Mouse (Mus musculus): ENCODE measurements around the gene Akap11.

Akap11 gene

DNA sequence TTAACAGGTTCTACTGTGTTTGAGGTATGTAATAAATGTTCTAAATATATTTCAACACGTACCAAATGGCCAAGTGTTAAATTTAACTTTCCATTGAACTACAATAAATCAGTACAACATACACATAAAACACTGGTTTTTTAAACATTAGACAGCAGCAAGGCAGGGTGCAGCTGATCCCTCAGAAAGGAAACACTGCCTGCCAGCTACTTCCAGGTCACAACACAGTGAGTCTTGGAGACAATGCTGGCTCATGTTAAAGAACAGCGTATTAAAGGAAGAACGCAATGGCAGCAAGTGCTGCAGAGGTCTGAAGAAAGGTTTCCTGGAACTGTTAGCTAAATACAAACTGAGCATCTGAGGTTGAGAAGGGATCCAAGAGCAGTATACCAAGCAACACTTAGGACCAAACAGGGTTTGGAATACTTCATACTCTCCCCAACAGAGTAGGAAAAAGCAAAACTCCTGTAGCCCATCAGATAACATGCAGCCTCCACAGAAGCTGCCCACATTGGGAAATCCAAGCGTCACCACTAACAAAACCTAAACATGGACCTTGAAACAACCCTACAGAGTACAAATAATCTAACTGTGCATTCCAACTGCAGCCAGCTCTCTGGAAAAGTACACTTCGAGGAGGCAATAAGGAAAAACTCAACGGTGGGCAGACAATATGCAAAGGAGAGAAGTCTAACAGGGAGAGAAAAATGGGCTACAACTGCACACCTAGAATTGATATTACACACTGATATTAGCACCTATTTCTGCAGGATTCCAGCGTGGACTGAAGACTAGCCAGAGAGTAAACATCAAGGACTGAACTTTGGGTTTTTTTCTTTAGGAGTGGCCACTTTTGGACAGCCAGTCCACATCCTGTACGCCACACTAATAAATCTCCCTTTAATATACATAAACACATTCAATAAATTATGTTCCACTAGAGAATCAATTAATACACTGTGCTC lies 7.9 kb downstream of the Akap11 start:
- no peak for DNase-seq (ENCODE audit: extremely low spot score)

DNA sequence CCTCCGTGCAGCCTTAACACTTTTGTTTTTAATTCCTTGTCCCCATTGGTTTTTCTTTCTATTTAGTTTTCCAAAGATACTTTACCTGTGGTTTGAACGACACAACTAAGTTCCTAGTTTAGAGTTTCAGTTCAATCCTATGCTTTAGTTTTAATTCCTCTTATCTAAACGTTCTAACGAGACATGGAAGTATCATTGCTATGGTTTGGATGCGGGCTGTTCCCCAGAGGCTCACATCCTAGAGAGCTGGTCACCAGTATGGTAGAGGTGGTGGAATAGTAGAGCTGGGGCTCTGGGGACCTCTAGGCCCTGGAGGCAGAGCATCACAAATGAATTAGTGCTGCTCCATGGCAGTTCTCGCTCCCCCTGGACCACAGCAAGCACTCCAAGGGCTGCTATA lies 9.7 kb downstream of the Akap11 start:
- DNase-seq (ENCODE audit: extremely low spot score) = no peak

DNA sequence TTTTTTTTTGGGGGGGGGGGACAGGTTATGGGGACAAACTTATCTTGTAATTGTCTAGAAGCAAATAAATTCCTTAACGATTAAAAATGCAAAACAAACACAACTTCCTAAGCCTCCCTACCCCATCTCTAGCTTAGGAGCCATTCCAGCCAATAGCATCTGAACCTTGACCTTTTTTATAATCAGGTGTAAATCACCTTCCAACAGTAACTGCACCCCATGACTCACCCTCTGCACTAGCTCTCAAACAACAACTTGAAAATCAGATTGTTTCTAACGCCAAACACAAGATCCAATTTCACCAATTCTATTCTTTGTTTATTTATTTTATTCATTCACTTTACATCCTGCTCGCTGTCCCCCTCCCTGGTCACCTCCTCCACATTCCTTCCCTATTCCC lies 10.1 kb downstream of the Akap11 start:
- DNase-seq (ENCODE audit: extremely low spot score) = no peak

DNA sequence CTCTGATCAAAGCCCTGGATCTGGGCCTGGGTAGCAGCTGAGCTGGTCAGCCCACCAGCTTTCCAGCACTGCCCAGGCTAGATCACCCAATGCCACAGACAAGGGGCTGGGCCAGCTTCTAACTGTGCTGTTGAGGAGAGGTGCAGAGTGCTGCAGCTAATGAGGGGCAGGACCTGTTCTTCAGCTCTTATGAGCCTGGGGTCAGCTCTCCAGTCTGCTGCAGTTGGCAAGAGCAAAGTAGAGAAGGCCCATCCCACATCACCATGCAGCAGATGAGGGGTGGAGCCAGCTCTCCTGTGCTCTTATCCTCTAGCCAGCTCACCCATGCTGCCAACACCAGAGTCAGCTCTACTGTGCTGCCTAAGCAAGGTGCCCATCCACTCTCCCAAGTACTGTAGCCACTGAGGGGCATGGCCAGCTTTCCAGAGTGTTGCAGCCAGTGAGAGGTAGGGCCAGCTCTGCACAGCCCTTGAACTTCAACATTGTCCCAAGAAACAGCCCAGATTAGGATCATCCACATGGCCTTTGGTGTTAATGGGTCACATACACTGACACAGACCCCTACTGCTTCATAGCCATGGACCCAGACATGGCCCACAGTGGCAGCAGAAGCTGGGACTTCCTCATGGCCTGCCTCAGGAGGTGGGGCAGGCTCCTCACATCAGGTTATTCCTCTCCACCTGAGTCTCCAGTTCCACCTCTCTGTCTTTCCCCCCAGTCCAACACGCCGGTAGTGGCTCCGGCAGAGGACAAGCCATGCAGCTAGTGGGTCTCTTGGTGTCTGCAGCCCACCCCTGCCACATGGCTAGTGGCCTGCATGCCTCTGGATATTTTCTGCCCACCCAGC lies 10.8 kb downstream of the Akap11 start:
- no peak for DNase-seq (ENCODE audit: extremely low spot score)

DNA sequence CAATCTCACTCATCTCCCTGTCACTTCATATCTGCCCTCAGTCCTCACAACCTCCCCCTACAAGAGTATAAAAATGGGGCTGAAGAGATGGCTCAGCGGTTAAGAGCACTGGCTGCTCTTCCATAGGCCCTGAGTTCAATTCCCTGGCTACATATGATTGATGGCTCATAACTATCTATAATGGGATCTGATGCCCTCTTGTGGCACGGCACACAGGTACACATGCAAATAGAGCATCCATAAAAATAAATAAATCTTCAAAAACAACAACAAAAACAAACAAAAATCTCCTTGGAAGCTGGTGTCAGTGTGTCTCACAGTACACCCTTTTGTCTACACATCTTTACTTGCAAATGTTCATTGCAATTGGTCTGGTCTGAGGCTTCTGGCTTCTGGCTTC lies 11.5 kb downstream of the Akap11 start:
- DNase-seq (ENCODE audit: extremely low spot score) = no peak

DNA sequence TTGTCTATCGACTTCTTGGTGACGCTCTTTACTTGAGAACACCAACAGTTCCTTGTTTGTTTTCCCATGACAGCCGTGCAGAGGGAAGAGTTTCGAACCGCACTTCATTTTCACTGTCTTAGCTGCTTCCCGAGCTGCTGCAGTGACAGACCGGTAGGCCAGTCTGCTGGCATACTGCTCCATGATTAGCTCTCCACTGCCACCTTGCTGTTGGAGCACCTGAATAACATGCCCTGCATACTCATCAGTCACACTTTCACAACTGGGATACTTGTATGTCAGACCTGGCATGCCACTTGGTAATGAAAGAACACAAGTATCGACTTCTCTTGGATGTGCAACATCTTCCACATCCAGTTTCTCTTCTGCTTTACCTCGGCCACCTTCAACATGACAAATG lies 25.9 kb downstream of the Akap11 start:
- no peak for DNase-seq (ENCODE audit: extremely low spot score)

DNA sequence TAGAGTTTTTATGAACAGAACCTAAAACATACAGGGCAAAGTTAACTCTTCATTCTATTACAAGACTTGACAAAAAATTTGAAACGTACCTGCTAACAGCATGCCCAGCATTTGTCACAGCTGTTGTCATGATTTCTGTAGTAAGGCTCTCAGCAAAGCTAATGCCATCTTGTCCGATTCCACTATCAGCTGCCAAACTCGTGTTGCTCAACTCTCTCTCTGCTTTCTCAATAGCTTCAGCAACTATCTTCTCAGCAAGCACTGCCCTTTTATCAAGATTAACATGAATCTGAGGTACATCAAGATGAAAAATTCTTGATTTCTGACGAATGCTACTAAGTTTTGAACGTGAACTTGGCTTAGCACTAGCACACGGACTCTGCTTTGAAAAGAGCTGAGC lies 26.8 kb downstream of the Akap11 start:
- no peak for DNase-seq (ENCODE audit: extremely low spot score)

DNA sequence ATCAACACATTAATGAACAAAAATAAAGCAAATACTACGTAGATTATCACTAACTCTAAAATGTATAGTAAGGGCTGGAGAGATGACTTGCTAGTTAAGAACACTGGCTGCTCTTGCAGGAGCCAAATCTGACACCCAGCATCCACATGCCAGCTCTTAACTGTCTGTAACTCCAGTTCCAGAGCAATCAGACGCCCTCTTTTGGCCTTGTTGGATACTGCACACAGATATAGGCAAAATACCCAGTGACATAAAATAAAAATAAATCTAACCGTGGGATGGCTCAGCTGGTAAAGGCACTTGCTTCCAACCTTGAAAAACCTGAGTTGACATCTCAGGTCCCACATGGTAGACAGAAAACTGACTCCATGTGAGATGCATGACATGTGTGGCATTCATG lies 36.0 kb downstream of the Akap11 start:
- no peak for DNase-seq (ENCODE audit: extremely low spot score)

DNA sequence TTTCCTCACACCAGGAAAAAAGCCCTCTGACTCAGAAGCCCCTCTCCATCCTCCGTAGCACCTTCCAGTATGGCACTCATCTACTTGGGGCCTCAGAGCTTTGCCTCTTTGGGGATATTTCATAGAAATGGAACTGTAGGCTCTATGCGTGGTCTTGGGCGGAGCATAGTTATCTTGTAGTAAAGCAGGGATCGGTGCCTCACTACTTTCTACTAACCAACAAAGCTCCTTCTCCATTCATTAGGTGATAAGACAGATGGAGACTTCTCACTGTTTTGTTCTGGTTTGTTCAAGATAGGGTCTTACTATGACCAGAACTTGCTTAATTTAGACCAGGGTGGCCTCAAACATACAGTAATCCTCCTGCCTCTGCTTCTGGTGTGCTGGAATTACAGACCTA lies 39.9 kb downstream of the Akap11 start:
- no peak for DNase-seq (ENCODE audit: extremely low spot score)

DNA sequence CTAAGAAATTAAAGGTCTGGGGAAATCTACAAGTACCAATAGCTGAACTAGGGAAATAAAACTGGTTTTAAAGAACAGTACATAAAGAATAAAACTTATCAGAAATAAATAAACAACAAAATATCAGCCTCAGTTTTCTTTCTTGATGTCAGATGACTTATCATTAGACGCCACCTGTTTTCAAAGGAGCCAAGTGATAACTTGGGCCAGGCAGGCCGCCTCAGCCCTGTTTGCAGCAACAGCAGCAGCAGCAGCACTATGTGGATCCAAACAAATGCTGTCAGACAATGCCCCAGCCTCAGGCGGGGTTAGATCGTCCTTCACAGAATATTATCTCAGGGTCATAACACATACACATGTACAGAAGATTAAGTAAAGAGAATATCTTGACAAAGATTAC lies 41.4 kb downstream of the Akap11 start:
- no peak for DNase-seq (ENCODE audit: extremely low spot score)

DNA sequence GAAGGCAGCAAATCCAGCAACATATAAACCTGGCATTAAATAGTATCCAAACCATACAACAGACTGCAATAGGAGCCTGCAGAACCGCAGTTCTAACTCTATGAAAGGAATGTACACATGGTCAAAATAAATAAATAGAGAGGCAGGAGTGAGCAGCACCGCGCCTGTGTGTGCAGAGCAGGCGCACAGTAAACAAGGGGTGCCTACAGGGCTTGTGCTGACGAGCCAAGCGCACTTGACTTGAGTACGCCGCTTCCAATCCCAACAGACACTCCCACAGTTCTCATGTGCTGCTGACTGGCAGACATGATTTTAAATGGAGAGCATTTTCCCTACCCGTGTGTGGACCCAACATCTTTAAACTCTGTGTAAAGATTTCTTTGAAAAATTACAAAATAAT lies 44.0 kb downstream of the Akap11 start:
- DNase-seq (ENCODE audit: extremely low spot score) = no peak

DNA sequence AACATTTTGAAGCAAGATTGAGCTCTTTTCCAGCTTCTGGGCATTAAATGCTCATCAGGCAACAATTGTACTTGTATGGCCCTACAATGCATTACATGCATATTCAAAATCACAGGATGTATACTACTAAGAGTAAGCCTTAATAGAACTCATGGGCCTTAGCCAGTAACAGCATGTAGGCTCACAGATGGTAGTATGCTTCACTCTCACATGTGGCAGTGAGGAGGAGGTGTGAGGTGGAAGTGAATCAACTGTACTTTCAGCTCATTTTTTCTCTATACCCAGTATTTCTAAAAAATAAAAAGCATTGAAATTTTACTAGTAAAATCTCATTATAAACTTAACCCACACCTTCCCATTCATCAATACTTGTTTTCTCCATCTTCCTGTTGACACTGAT lies 45.2 kb downstream of the Akap11 start:
- DNase-seq (ENCODE audit: extremely low spot score) = no peak

DNA sequence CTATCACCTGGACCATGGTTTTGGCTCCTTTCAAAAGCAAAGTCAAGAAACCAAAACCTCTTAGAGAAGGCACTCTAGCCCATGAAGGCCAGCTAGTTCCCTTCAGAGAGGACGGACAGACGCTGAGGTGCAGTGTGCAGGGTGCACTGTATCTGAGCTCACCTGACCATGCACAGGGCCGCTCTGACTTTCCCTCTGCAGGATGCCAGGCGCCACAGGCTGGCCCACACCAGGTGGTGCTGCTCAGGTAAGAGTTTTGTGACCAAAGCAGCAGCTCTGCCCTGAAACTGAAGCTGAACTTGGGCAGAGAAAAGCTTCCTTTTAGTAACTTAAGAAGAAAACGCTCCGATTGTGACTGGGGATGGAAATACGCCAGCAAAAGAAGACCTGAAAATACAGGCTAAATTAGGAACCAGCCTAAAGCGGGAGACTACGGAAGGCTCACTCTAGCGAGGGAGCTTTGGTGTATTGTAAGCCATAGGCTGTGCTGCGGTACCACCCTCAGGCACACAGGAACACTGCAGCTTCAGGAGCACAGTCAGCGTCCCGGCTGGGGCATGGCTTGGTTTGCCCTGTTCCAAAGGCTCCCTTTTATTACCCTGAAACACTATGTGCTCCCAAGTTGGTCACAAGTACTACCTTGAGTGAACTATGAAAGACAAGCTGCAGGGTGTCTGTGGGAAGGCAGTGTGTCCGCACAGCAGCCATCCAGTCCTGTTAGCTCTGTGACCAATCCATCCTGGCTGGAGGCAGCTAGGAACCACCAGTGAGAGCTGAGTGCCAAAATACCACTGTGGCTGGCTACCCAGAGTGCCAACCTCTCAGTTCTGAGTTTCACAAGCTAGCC lies 54.0 kb downstream of the Akap11 start:
- peak; percentile 49 for DNase-seq (ENCODE audit: extremely low spot score)

DNA sequence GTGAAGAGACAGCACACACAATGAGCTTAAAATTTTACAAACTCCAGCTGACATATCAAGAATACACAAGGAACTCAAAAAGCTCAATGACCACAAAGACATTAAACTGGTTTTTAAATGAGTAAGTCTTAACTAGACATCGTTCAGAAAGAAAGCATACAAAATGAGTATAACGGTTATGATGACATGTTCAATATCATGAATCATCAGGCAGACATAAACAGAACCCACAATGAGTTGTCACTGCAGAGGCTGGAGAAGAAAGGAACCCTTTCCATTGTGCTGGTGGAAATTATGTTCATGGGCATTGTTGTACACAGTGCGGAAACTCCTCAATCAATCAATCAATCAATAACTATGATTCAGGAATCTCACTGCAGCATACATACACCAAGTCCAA lies 62.5 kb downstream of the Akap11 start:
- DNase-seq (ENCODE audit: extremely low spot score) = no peak

DNA sequence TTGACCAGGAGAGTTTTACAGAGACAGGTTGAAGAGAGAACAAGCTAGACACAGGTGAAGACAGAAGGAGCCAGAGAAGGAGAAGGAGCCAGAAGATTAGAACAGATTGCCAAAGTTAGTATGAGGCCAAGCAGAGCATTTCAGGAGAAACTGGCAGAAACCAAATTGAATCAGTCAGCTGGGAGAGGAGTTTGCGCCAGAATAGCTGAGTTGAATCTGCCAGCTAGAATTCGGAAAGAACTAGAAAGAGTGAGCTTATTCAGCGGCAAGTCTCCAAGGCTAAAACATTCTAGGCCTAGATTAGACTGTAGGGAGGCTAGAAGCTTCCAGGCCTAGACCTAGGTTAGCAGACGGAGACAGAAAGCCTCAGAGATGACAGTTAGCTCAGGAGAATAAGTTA lies 65.9 kb downstream of the Akap11 start:
- DNase-seq (ENCODE audit: extremely low spot score) = no peak

DNA sequence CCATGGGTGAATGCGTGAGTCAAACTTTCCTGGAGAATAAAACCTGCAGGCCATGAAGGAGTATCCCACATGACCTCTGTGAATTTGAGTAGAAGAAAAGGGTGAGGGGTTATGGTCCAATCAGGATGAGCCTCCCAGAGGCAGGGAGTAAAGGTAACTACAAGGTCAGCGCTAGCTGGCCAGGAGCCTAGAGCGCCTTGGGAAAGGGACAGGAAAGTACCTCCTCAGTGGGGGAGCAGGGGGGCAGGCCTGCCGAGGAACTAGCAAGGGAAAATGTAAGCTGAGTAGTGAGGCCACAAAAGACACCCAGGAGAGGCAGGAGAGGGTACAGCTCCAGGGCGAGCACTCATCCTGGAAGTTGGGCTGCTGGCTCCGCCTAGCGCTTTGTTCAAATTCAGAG lies 67.6 kb downstream of the Akap11 start:
- no peak for DNase-seq (ENCODE audit: extremely low spot score)

DNA sequence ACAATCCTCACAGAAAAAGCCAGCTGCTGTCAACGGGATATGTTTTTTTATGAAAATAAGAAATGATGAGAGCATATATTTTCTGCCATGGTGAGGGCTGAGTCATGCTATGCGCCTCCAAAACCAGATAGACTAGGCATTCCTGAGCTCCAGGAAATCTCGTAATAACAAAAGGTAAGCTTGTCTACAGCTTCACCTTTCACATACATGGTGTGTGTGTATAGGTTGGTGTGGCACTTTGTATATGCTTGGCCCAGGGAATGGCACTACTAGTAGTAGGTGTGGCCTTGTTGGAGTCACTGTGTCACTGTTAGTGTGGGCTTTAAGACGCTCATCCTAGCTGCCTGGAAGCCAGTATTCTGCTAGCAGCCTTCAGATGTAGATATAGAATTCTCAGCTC lies 68.6 kb downstream of the Akap11 start:
- DNase-seq (ENCODE audit: extremely low spot score) = no peak

DNA sequence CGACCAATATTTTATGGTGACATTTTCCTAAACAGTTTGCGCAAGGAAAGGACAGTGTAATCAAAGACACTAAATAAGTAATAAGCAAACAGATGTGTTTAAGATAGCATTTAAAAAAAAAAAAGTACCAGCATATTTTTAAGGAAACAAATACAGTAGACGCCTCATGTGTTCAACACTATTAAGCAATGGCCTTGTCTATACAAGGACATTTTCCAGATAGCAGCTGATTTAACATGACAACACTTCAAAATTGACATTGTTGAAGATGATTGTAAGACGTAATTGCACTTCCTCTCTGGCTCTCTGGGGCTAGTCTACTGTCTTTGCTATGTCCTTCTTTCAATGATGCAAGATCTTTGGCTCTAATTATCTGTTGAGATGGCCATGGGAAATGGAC lies 72.3 kb downstream of the Akap11 start:
- DNase-seq (ENCODE audit: extremely low spot score) = no peak

DNA sequence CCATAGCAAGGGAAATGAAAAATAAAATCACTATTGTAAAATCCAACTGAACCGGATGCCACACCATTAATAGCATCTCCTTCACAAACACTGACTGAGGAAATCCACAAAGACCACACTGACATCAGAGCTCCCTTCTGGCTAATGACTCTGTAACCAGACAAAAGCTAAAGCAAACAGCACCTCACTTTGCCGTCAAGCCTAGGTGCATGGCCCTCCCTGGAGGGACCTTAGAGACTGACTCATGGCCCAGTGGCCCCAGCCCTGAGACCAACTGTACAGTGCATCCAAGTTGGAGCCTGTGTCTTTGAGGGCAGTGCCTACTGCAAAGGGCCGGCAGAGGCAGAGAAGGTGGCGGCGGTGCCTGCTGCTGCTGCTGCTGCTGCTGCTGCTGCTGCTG lies 77.5 kb downstream of the Akap11 start:
- no peak for DNase-seq (ENCODE audit: extremely low spot score)

DNA sequence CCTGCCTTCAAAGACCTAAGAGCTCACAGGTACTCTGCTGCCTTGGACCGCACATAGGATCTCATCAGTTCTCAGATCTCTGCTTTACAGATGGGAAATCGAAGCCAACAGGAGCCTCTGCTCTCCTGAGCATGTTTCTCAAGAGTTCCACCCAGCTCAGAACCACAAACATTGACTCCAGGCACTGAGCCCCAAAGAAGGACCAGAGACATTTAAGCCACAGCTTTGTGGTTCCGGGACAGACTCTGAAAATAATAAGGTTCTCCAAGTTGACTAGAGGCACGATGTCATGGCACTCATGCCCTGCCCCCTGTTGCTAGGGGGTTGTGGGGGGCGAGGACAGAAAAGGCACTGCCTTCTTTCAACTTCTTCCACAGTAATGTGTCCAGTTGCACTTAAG lies 77.9 kb downstream of the Akap11 start:
- DNase-seq (ENCODE audit: extremely low spot score) = no peak

DNA sequence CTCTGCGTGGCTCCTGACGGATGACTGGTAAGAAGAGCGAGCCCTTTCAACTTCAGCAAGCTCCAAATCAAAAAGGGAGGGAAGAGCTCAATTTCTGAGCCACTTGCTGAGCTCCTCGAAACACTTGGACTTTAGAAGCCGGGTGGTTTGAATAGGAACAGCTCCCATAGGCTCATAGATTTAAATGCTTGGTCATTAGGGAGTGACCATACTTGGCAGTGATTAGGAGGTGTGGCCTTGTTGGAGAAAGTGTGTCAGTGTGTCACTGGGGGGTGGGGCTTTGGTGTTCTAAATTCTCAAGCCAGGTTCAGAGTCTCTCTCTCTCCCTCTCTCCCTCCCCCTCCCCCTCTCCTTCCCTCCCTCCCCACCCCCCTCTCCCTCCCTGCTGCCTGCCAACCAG lies 81.6 kb downstream of the Akap11 start:
- DNase-seq (ENCODE audit: extremely low spot score) = no peak

DNA sequence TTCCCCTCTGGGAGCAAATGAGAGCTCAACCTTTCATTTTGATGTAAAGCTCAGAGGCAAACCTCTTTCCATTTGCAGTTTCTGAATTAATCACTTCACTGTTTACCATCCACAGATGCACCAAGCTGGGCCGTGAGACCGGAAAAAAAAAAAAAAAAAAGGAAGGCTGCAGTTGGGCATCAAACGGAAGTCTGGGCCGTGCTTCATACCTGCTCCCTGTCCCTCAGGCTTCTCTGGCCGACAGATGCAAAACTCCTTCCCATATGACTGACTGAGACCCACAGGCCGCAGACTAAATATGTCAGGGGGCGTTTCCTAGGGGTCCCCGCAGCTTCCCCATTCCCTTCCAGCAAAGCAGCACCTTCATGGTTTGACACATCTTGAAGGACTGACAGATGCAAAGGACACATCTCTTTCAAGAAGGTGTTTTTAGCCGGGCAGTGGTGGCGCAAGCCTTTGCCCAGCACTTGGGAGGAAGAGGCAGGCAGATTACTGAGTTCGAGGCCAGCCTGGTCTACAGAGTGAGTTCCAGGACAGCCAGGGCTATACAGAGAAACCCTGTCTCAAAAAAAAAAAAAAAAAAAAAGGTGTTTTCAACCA lies 87.7 kb downstream of the Akap11 start:
- DNase-seq (ENCODE audit: extremely low spot score) = no peak

Data from embryo, embryonic 9.5 days (tissue).